Mouse (Mus musculus) cortical plate, adult 2 months (tissue): ENCODE measurements at regions not wholly inside any gene's neighbourhood (a gene's known extent, or its start where the extent isn't known, plus 50 kb on each side); places are given as distances from the start of the nearest gene placed in this dataset.

Source experiments
- CTCF ChIP-seq: fragments of 200-500 bp; IDR thresholded peaks from 2 replicates; pipeline ENCODE4 v1.5.1; 2011; ENCODE audit warnings: mild to moderate bottlenecking, control low read depth, low read length; ENCODE audit not compliant: insufficient read depth; ENCODE audit errors: extremely low read depth
- POLR2A ChIP-seq: fragments of 200-500 bp; IDR thresholded peaks from 2 replicates; pipeline ENCODE4 v1.6.1; 2011; ENCODE audit warnings: mild to moderate bottlenecking, low read length, control low read depth; ENCODE audit not compliant: insufficient read depth; ENCODE audit errors: extremely low read depth

DNA sequence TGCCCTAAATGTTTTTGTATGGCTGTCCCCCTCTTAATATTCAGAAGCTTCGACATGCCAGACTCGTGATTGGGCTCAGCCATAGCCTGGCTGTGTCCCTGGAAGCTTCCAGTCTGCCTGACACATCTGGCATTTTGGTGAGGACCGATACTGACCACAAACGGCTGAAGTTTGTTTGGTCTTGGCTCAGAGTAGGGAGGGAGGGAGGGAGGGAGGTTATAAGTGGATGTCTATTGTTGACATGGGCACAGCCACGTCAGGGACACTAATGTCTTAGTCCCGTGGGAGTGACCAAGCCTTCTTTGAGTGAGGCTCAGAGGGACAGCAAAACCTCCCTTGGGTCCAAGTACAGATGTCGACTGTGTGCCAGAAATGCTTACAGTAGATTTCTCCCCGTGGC, 151.7 kb downstream of the Chst1 start:
- no peak for TF ChIP-seq CTCF
- TF ChIP-seq POLR2A: no peak
